Mouse (Mus musculus): ENCODE data around the gene Chrna4. TPM values are rescaled to one million over a fixed set of nuclear protein-coding genes. Genes with fewer than 3 reads are reported as not detected.

Chrna4 gene
- polyA plus RNA-seq, 1 experiment, result not detected

GRCm38 (mm10) chr2:181058193-181058592 is 14.8 kb upstream of the Chrna4 start:
- no peaks in the 10 kb centered on the region for H3K27me3 ChIP-seq (ENCODE audit: control insufficient read depth, insufficient read depth, low read length)
- no peak for DNase-seq (ENCODE audit: low read depth in 1 of 2, low spot score in 2 of 2)
- H3K36me3 ChIP-seq (ENCODE audit: control insufficient read depth, insufficient read depth, low read length), result no peaks in the 10 kb centered on the region
- 39% methylated on average over 3 of the region's 3 CpGs for WGBS
- TF ChIP-seq CTCF (IDR thresholded peaks at IDR 0.05; ENCODE audit: extremely low read depth, insufficient read depth, insufficient read length, insufficient replicate concordance), result no peak
- no peak for TF ChIP-seq POLR2A (IDR thresholded peaks at IDR 0.05; ENCODE audit: low read depth, low read length)
- no peak overlapping the region for H3K27ac ChIP-seq (ENCODE audit: insufficient read depth, low read length)
- H3K4me1 ChIP-seq (ENCODE audit: control insufficient read depth, insufficient read depth, insufficient read length), result no peaks in the 10 kb centered on the region
- no peak overlapping the region for H3K4me3 ChIP-seq (ENCODE audit: extremely low read depth, insufficient read depth, insufficient read length)

GRCm38 (mm10) chr2:181057341-181057740 is 14.0 kb upstream of the Chrna4 start:
- WGBS, result 72% methylated on average over 8 of the region's 8 CpGs
- no peak for TF ChIP-seq CTCF (IDR thresholded peaks at IDR 0.05; ENCODE audit: extremely low read depth, insufficient read depth, insufficient read length, insufficient replicate concordance)
- Histone ChIP-seq H3K27me3 (ENCODE audit: control insufficient read depth, insufficient read depth, low read length) (no peaks in the 10 kb centered on the region), H3K36me3 (ENCODE audit: control insufficient read depth, insufficient read depth, low read length) (no peaks in the 10 kb centered on the region), H3K4me3 (ENCODE audit: extremely low read depth, insufficient read depth, insufficient read length) (no peak overlapping the region), H3K27ac (ENCODE audit: insufficient read depth, low read length) (no peak overlapping the region), H3K4me1 (ENCODE audit: control insufficient read depth, insufficient read depth, insufficient read length) (no peaks in the 10 kb centered on the region)
- DNase-seq (ENCODE audit: low read depth in 1 of 2, low spot score in 2 of 2), result no peak

GRCm38 (mm10) chr2:181052171-181052570 is 8.8 kb upstream of the Chrna4 start:
- no peaks in the 10 kb centered on the region for H3K4me1 ChIP-seq (ENCODE audit: control insufficient read depth, insufficient read depth, insufficient read length)
- no peak for TF ChIP-seq CTCF (IDR thresholded peaks at IDR 0.05; ENCODE audit: extremely low read depth, insufficient read depth, insufficient read length, insufficient replicate concordance)
- no peak for TF ChIP-seq POLR2A (IDR thresholded peaks at IDR 0.05; ENCODE audit: low read depth, low read length)
- DNase-seq (ENCODE audit: low read depth in 1 of 2, low spot score in 2 of 2), result no peak
- H3K36me3 ChIP-seq (ENCODE audit: control insufficient read depth, insufficient read depth, low read length), result no peaks in the 10 kb centered on the region
- H3K4me3 ChIP-seq (ENCODE audit: extremely low read depth, insufficient read depth, insufficient read length), result no peak overlapping the region
- no peak overlapping the region for H3K27ac ChIP-seq (ENCODE audit: insufficient read depth, low read length)
- WGBS, result 96% methylated on average over 1 of the region's 1 CpGs
- H3K27me3 ChIP-seq (ENCODE audit: control insufficient read depth, insufficient read depth, low read length), result no peaks in the 10 kb centered on the region

GRCm38 (mm10) chr2:181048986-181049385 is 5.6 kb upstream of the Chrna4 start:
- no peak for DNase-seq (ENCODE audit: low read depth in 1 of 2, low spot score in 2 of 2)
- Histone ChIP-seq H3K27ac (ENCODE audit: insufficient read depth, low read length) (no peak overlapping the region), H3K36me3 (ENCODE audit: control insufficient read depth, insufficient read depth, low read length) (no peaks in the 10 kb centered on the region), H3K4me1 (ENCODE audit: control insufficient read depth, insufficient read depth, insufficient read length) (no peaks in the 10 kb centered on the region), H3K4me3 (ENCODE audit: extremely low read depth, insufficient read depth, insufficient read length) (no peak overlapping the region), H3K27me3 (ENCODE audit: control insufficient read depth, insufficient read depth, low read length) (no peaks in the 10 kb centered on the region)
- 80% methylated on average over 9 of the region's 9 CpGs for WGBS
- TF ChIP-seq CTCF (IDR thresholded peaks at IDR 0.05; ENCODE audit: extremely low read depth, insufficient read depth, insufficient read length, insufficient replicate concordance) (no peak), POLR2A (IDR thresholded peaks at IDR 0.05; ENCODE audit: low read depth, low read length) (no peak)

- TF ChIP-seq CTCF (IDR thresholded peaks at IDR 0.05; ENCODE audit: extremely low read depth, insufficient read depth, insufficient read length, insufficient replicate concordance) (no peak), POLR2A (IDR thresholded peaks at IDR 0.05; ENCODE audit: low read depth, low read length) (no peak)
- Histone ChIP-seq H3K4me3 (ENCODE audit: extremely low read depth, insufficient read depth, insufficient read length) (no peak overlapping the region), H3K27ac (ENCODE audit: insufficient read depth, low read length) (no peak overlapping the region), H3K27me3 (ENCODE audit: control insufficient read depth, insufficient read depth, low read length) (no peaks in the 10 kb centered on the region), H3K4me1 (ENCODE audit: control insufficient read depth, insufficient read depth, insufficient read length) (no peaks in the 10 kb centered on the region), H3K36me3 (ENCODE audit: control insufficient read depth, insufficient read depth, low read length) (no peaks in the 10 kb centered on the region)
- 72% methylated on average over 7 of the region's 7 CpGs for WGBS
- no peak for DNase-seq (ENCODE audit: low read depth in 1 of 2, low spot score in 2 of 2)
Observed at GRCm38 (mm10) chr2:181048252-181048945, 5.1 kb upstream of the Chrna4 start.

- peaks cover 4% of the 10 kb centered on the region for H3K27me3 ChIP-seq (ENCODE audit: control insufficient read depth, insufficient read depth, low read length)
- no peak for DNase-seq (ENCODE audit: low read depth in 1 of 2, low spot score in 2 of 2)
- no peaks in the 10 kb centered on the region for H3K4me1 ChIP-seq (ENCODE audit: control insufficient read depth, insufficient read depth, insufficient read length)
- H3K36me3 ChIP-seq (ENCODE audit: control insufficient read depth, insufficient read depth, low read length), result no peaks in the 10 kb centered on the region
- 48% methylated on average over 3 of the region's 3 CpGs for WGBS
- no peak overlapping the region for H3K4me3 ChIP-seq (ENCODE audit: extremely low read depth, insufficient read depth, insufficient read length)
- no peak overlapping the region for H3K27ac ChIP-seq (ENCODE audit: insufficient read depth, low read length)
- TF ChIP-seq CTCF (IDR thresholded peaks at IDR 0.05; ENCODE audit: extremely low read depth, insufficient read depth, insufficient read length, insufficient replicate concordance) (no peak), POLR2A (IDR thresholded peaks at IDR 0.05; ENCODE audit: low read depth, low read length) (no peak)
Observed at GRCm38 (mm10) chr2:181044001-181044400, 655 bp upstream of the Chrna4 start.

GRCm38 (mm10) chr2:181042376-181042775 is 970 bp downstream of the Chrna4 start:
- TF ChIP-seq CTCF (IDR thresholded peaks at IDR 0.05; ENCODE audit: extremely low read depth, insufficient read depth, insufficient read length, insufficient replicate concordance) (no peak), POLR2A (IDR thresholded peaks at IDR 0.05; ENCODE audit: low read depth, low read length) (no peak)
- Histone ChIP-seq H3K4me1 (ENCODE audit: control insufficient read depth, insufficient read depth, insufficient read length) (no peaks in the 10 kb centered on the region), H3K4me3 (ENCODE audit: extremely low read depth, insufficient read depth, insufficient read length) (no peak overlapping the region), H3K27ac (ENCODE audit: insufficient read depth, low read length) (no peak overlapping the region), H3K27me3 (ENCODE audit: control insufficient read depth, insufficient read depth, low read length) (peaks cover 10% of the 10 kb centered on the region), H3K36me3 (ENCODE audit: control insufficient read depth, insufficient read depth, low read length) (no peaks in the 10 kb centered on the region)
- no peak for DNase-seq (ENCODE audit: low read depth in 1 of 2, low spot score in 2 of 2)

Data from spleen, adult 2 months (tissue).